Mouse (Mus musculus): Measurements from ENCODE around the gene Crhbp. TPM values are rescaled to one million over a fixed set of nuclear protein-coding genes. Genes with fewer than 3 reads are reported as not detected.

Crhbp gene
- polyA plus RNA-seq, 1 experiment from 2014 or later, result 0.17 TPM

GRCm38 (mm10) chr13:95419204-95419749, 25.4 kb downstream of the Crhbp start:
- no peak overlapping the region for H3K4me2 ChIP-seq
- WGBS, result 34% methylated on average over 8 of the region's 8 CpGs
- ATAC-seq (ENCODE audit: insufficient number of reproducible peaks, low FRiP score), result no peak
- H3K4me1 ChIP-seq (replicated peaks), result 0 out of 2 replicates have a peak, but pooled peaks cover 3% of the 10 kb centered on the region
- no peak overlapping the region for H3K4me3 ChIP-seq
- peaks cover 29% of the 10 kb centered on the region for H3K27me3 ChIP-seq (replicated peaks)
- peaks cover 4% of the 10 kb centered on the region; the same call in 1 of the 2 replicates for H3K9me3 ChIP-seq (replicated peaks)
- H3K9ac ChIP-seq, result no peak overlapping the region
- no peaks in the 10 kb centered on the region for H3K36me3 ChIP-seq
- no peak overlapping the region for H3K27ac ChIP-seq (ENCODE audit: poor library complexity, severe bottlenecking)

GRCm38 (mm10) chr13:95418575-95419203, 26.0 kb downstream of the Crhbp start:
- Histone ChIP-seq H3K36me3 (no peaks in the 10 kb centered on the region), H3K4me2 (no peak overlapping the region), H3K4me1 (replicated peaks) (0 out of 2 replicates have a peak, but pooled peaks cover 3% of the 10 kb centered on the region), H3K27me3 (replicated peaks) (peaks cover 29% of the 10 kb centered on the region), H3K4me3 (no peak overlapping the region), H3K9me3 (replicated peaks) (peaks cover 4% of the 10 kb centered on the region; the same call in 1 of the 2 replicates), H3K9ac (no peak overlapping the region), H3K27ac (ENCODE audit: poor library complexity, severe bottlenecking) (no peak overlapping the region)
- ATAC-seq (ENCODE audit: insufficient number of reproducible peaks, low FRiP score), result no peak
- 57% methylated on average over 6 of the region's 6 CpGs for WGBS

- no peak for ATAC-seq (ENCODE audit: insufficient number of reproducible peaks, low FRiP score)
- Histone ChIP-seq H3K4me1 (replicated peaks) (peaks cover 3% of the 10 kb centered on the region; the same call in 1 of the 2 replicates), H3K9ac (no peak overlapping the region), H3K4me2 (no peak overlapping the region), H3K9me3 (replicated peaks) (peaks cover 4% of the 10 kb centered on the region; the same call in 1 of the 2 replicates), H3K27me3 (replicated peaks) (peaks cover 39% of the 10 kb centered on the region), H3K4me3 (no peak overlapping the region), H3K36me3 (no peaks in the 10 kb centered on the region), H3K27ac (ENCODE audit: poor library complexity, severe bottlenecking) (no peak overlapping the region)
- WGBS, result 3% methylated on average over 2 of the region's 2 CpGs
Observed at GRCm38 (mm10) chr13:95412257-95412656, 32.5 kb downstream of the Crhbp start.

GRCm38 (mm10) chr13:95393242-95393641, 51.5 kb downstream of the Crhbp start:
- Histone ChIP-seq H3K9ac (no peak overlapping the region), H3K4me3 (no peak overlapping the region), H3K27me3 (replicated peaks) (0 out of 2 replicates have a peak, but pooled peaks cover 7% of the 10 kb centered on the region), H3K9me3 (replicated peaks) (peaks cover 12% of the 10 kb centered on the region), H3K4me1 (replicated peaks) (no peaks in the 10 kb centered on the region), H3K4me2 (no peak overlapping the region), H3K27ac (ENCODE audit: poor library complexity, severe bottlenecking) (no peak overlapping the region), H3K36me3 (no peaks in the 10 kb centered on the region)
- WGBS, result 73% methylated on average over 7 of the region's 7 CpGs
- no peak for ATAC-seq (ENCODE audit: insufficient number of reproducible peaks, low FRiP score)

GRCm38 (mm10) chr13:95389866-95390865, 54.6 kb downstream of the Crhbp start:
- Histone ChIP-seq H3K4me3 (no peak overlapping the region), H3K9me3 (replicated peaks) (peaks cover 1% of the 10 kb centered on the region), H3K4me1 (replicated peaks) (no peaks in the 10 kb centered on the region), H3K36me3 (no peaks in the 10 kb centered on the region), H3K4me2 (0 out of 2 replicates have a peak overlapping the region, but pooled peaks have one; percentile 20), H3K9ac (no peak overlapping the region), H3K27me3 (replicated peaks) (0 out of 2 replicates have a peak, but pooled peaks cover 7% of the 10 kb centered on the region), H3K27ac (ENCODE audit: poor library complexity, severe bottlenecking) (no peak overlapping the region)
- WGBS, result 31% methylated on average over 24 of the region's 24 CpGs
- no peak for ATAC-seq (ENCODE audit: insufficient number of reproducible peaks, low FRiP score)

GRCm38 (mm10) chr13:95388226-95388625, 56.5 kb downstream of the Crhbp start:
- H3K27me3 ChIP-seq (replicated peaks), result peaks cover 14% of the 10 kb centered on the region; the same call in 1 of the 2 replicates
- H3K4me3 ChIP-seq, result no peak overlapping the region
- no peaks in the 10 kb centered on the region for H3K4me1 ChIP-seq (replicated peaks)
- H3K4me2 ChIP-seq, result no peak overlapping the region
- H3K9me3 ChIP-seq (replicated peaks), result no peaks in the 10 kb centered on the region
- no peak overlapping the region for H3K27ac ChIP-seq (ENCODE audit: poor library complexity, severe bottlenecking)
- ATAC-seq (ENCODE audit: insufficient number of reproducible peaks, low FRiP score), result no peak
- H3K36me3 ChIP-seq, result no peaks in the 10 kb centered on the region
- no peak overlapping the region for H3K9ac ChIP-seq
- WGBS, result 73% methylated on average over 5 of the region's 5 CpGs

- H3K36me3 ChIP-seq, result no peaks in the 10 kb centered on the region
- peaks cover 8% of the 10 kb centered on the region; the same call in 1 of the 2 replicates for H3K27me3 ChIP-seq (replicated peaks)
- no peak overlapping the region for H3K27ac ChIP-seq (ENCODE audit: poor library complexity, severe bottlenecking)
- H3K4me3 ChIP-seq, result no peak overlapping the region
- no peaks in the 10 kb centered on the region for H3K9me3 ChIP-seq (replicated peaks)
- H3K9ac ChIP-seq, result no peak overlapping the region
- ATAC-seq (ENCODE audit: insufficient number of reproducible peaks, low FRiP score), result peak; percentile 18; the same call in 1 of the 2 replicates
- H3K4me1 ChIP-seq (replicated peaks), result peaks cover 7% of the 10 kb centered on the region
- 52% methylated on average over 5 of the region's 5 CpGs for WGBS
- no peak overlapping the region for H3K4me2 ChIP-seq
Observed at GRCm38 (mm10) chr13:95382418-95382817, 62.3 kb downstream of the Crhbp start.

Other genes starting within 250 kb of the Crhbp start
- 0.57 and 0.91 TPM in 2 replicates for gene Pde8b, start 194.6 kb downstream of the Crhbp start, polyA plus RNA-seq (2016; fragmentation: Nextera tagmentation; extraction: Ambion mirVana)
- gene Zbed3, start 121.3 kb downstream of the Crhbp start, polyA plus RNA-seq (2016; fragmentation: Nextera tagmentation; extraction: Ambion mirVana), result 60.0 and 64.3 TPM in 2 replicates
- 30.3 and 31.6 TPM in 2 replicates for gene Aggf1, start 69.6 kb downstream of the Crhbp start, polyA plus RNA-seq (2016; fragmentation: Nextera tagmentation; extraction: Ambion mirVana)
- gene S100z, start 33.8 kb upstream of the Crhbp start, polyA plus RNA-seq (2016; fragmentation: Nextera tagmentation; extraction: Ambion mirVana), result not detected in 2 replicates
- gene F2rl1, start 80.3 kb upstream of the Crhbp start, polyA plus RNA-seq (2016; fragmentation: Nextera tagmentation; extraction: Ambion mirVana), result 0.26 TPM in 1 of 2 replicates, not detected in the other
- gene F2r, start 173.6 kb upstream of the Crhbp start, polyA plus RNA-seq (2016; fragmentation: Nextera tagmentation; extraction: Ambion mirVana), result 184 and 192 TPM in 2 replicates

Data from heart, embryonic 12.5 days (tissue).